Mouse (Mus musculus) bone marrow macrophage, adult 2 months (primary cell): ENCODE measurements around the gene Gse1.

ENCODE experiments used
- CTCF ChIP-seq: IDR thresholded peaks from 2 replicates; pipeline ENCODE4 v1.5.1; 2012; ENCODE audit warnings: low read depth, mild to moderate bottlenecking, low read length, moderate library complexity
- POLR2A ChIP-seq: IDR thresholded peaks from 2 replicates; pipeline ENCODE4 v1.6.1; 2012; ENCODE audit warnings: mild to moderate bottlenecking, low read depth, low read length, borderline replicate concordance

DNA sequence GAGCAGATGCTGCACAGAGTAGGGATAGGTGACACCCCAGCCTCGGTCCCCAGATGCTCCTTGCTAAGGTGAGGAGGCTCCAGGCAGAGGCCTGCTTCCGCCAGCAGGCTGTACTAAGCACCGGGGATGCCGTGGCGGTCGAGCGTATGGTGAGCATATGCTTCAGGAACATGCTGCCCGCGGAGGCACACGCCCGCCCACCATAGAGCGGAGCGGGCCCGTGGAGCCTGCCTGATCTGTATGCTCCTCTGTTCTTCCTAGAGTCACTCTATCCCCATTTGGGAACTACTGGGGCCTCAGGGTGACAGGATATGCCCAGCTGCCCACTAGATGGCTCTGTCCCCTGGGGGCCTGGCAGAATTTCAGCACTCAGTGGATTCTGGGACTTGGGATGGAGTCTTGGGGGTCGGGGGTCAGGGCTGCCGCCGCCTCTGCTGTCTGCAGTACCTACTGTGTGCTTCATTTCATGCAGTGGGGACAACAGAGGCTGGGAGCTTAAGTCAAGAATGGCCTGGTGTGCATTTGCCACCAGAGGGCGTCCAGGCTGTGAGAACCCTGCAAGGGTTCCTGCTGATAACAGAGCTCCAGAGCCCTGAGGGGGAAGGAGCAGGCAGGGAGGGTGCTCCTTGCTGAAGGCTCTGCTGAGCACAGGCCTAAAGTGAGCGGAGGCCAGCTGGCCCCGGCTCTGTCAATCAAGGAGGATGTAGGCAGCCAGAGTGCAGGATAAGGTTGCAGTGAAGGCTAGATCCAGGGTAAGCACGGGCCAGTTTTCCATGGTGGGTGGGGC is 60.1 kb downstream of the Gse1 start:
- TF ChIP-seq POLR2A (no peak), CTCF (peak; percentile 100)
